Mouse (Mus musculus) kidney, postnatal 0 days (tissue): ENCODE measurements around the gene Fam117a. TPM values are rescaled to one million over a fixed set of nuclear protein-coding genes. Genes with fewer than 3 reads are reported as not detected.

Source experiments
- ATAC-seq: fragments of 200-750 bp; cut with Nextera tagmentation; replicated peaks from 2 replicates; pipeline ENCODE4 v1.8.0; 2017; ENCODE audit warnings: low read depth, moderate number of reproducible peaks, moderate TSS enrichment, moderate library complexity; ENCODE audit not compliant: low FRiP score
- DNase-seq: peaks from one replicate; pipeline ENCODE4 v3.0.0-alpha.2; 2016; ENCODE audit warnings: low spot score
- H3K27ac ChIP-seq: fragments of 300-500 bp; sonication (generic); 2 replicates; pipeline ENCODE4 v1.5.1; 2014; ENCODE audit warnings: mild to moderate bottlenecking
- H3K27me3 ChIP-seq: fragments of 300-500 bp; sonication (generic); 2 replicates; pipeline ENCODE4 v1.6.1; 2014; ENCODE audit warnings: low read length, mixed read lengths; ENCODE audit not compliant: insufficient read depth
- H3K36me3 ChIP-seq: fragments of 300-500 bp; sonication (generic); 2 replicates; pipeline ENCODE4 v1.6.1; 2014; ENCODE audit warnings: low read length, mixed read lengths; ENCODE audit not compliant: insufficient read depth
- H3K4me1 ChIP-seq: fragments of 300-500 bp; sonication (generic); replicated peaks from 2 replicates; pipeline ENCODE4 v1.6.1; 2014; ENCODE audit warnings: antibody characterized with exemption, low read length, mixed read lengths; ENCODE audit not compliant: insufficient read depth
- H3K4me2 ChIP-seq: fragments of 300-500 bp; sonication (generic); 2 replicates; pipeline ENCODE4 v1.6.1; 2014; ENCODE audit warnings: mild to moderate bottlenecking, low read length, moderate library complexity, mixed read lengths
- H3K4me3 ChIP-seq: fragments of 300-500 bp; sonication (generic); replicated peaks from 2 replicates; pipeline ENCODE4 v1.5.1; 2014; ENCODE audit warnings: low read depth, low read length
- H3K9ac ChIP-seq: fragments of 300-500 bp; sonication (generic); 2 replicates; pipeline ENCODE4 v1.6.1; 2014; ENCODE audit warnings: low read depth, low read length
- H3K9me3 ChIP-seq: fragments of 300-500 bp; sonication (generic); replicated peaks from 2 replicates; pipeline ENCODE4 v1.6.1; 2016; ENCODE audit warnings: low read length, inconsistent platforms, mixed read lengths
- CTCF ChIP-seq: IDR thresholded peaks from 2 replicates; pipeline ENCODE4 v1.5.1; 2016; ENCODE audit warnings: antibody characterized with exemption, low read depth, mild to moderate bottlenecking, moderate library complexity
- WGBS: fragments of 180-500 bp; shearing (Covaris S2); extraction: QIAGEN DNeasy Blood & Tissue Kit; methylation state at CpG from one replicate; pipeline ENCODE4 v1.1.7; 2014; 5-methylcytosine and 5-hydroxymethylcytosine counted together
- polyA plus RNA-seq: library from polyadenylated mRNA; unstranded; fragments of >200 nt; fragmentation: Nextera tagmentation; extraction: Ambion mirVana; gene quantifications from 2 replicates; pipeline ENCODE4 v1.2.1, GENCODE M21; 2015

The Fam117a gene
- polyA plus RNA-seq, 1 experiment from 2014 or later = 10.0 TPM

- 76% methylated on average over 6 of the region's 6 CpGs for WGBS
- Histone ChIP-seq H3K4me2 (no peak overlapping the region), H3K4me3 (no peak overlapping the region), H3K27me3 (no peaks in the 10 kb centered on the region), H3K9me3 (no peaks in the 10 kb centered on the region), H3K9ac (no peak overlapping the region), H3K4me1 (0 out of 2 replicates have a peak, but pooled peaks cover 14% of the 10 kb centered on the region), H3K27ac (no peak overlapping the region), H3K36me3 (no peaks in the 10 kb centered on the region)
- TF ChIP-seq CTCF = 0 out of 2 replicates have a peak, but pooled peaks have one; percentile 25
- DNase-seq = peak; percentile 44
- no peak for ATAC-seq
Observed at GRCm38 (mm10) chr11:95366280-95366897, 29.6 kb downstream of the Fam117a start.

GRCm38 (mm10) chr11:95367011-95367735, 30.4 kb downstream of the Fam117a start:
- no peak for TF ChIP-seq CTCF
- Histone ChIP-seq H3K9ac (no peak overlapping the region), H3K27ac (no peak overlapping the region), H3K4me3 (no peak overlapping the region), H3K27me3 (no peaks in the 10 kb centered on the region), H3K4me1 (0 out of 2 replicates have a peak, but pooled peaks cover 14% of the 10 kb centered on the region), H3K4me2 (no peak overlapping the region), H3K9me3 (no peaks in the 10 kb centered on the region), H3K36me3 (no peaks in the 10 kb centered on the region)
- DNase-seq = no peak
- 80% methylated on average over 8 of the region's 8 CpGs for WGBS
- ATAC-seq = no peak

GRCm38 (mm10) chr11:95368231-95368823, 31.5 kb downstream of the Fam117a start:
- H3K4me3 ChIP-seq = no peak overlapping the region
- H3K4me2 ChIP-seq = no peak overlapping the region
- H3K9me3 ChIP-seq = no peaks in the 10 kb centered on the region
- WGBS = 79% methylated on average over 8 of the region's 8 CpGs
- no peak for TF ChIP-seq CTCF
- H3K27ac ChIP-seq = no peak overlapping the region
- no peak overlapping the region for H3K9ac ChIP-seq
- H3K36me3 ChIP-seq = no peaks in the 10 kb centered on the region
- ATAC-seq = peak; percentile 67
- no peaks in the 10 kb centered on the region for H3K27me3 ChIP-seq
- H3K4me1 ChIP-seq = 0 out of 2 replicates have a peak, but pooled peaks cover 14% of the 10 kb centered on the region
- no peak for DNase-seq

GRCm38 (mm10) chr11:95368871-95369270, 32.1 kb downstream of the Fam117a start:
- no peak for TF ChIP-seq CTCF
- no peak overlapping the region for H3K27ac ChIP-seq
- H3K9ac ChIP-seq = no peak overlapping the region
- DNase-seq (no peak), ATAC-seq (peak; percentile 47)
- no peak overlapping the region for H3K4me3 ChIP-seq
- 0 out of 2 replicates have a peak, but pooled peaks cover 14% of the 10 kb centered on the region for H3K4me1 ChIP-seq
- no peaks in the 10 kb centered on the region for H3K27me3 ChIP-seq
- H3K9me3 ChIP-seq = no peaks in the 10 kb centered on the region
- no peaks in the 10 kb centered on the region for H3K36me3 ChIP-seq
- WGBS = 92% methylated on average over 4 of the region's 4 CpGs
- no peak overlapping the region for H3K4me2 ChIP-seq

GRCm38 (mm10) chr11:95369964-95370890, 33.4 kb downstream of the Fam117a start:
- Histone ChIP-seq H3K4me3 (no peak overlapping the region), H3K9ac (no peak overlapping the region), H3K9me3 (no peaks in the 10 kb centered on the region), H3K4me1 (0 out of 2 replicates have a peak, but pooled peaks cover 14% of the 10 kb centered on the region), H3K27ac (peak overlapping the region; percentile 61), H3K4me2 (no peak overlapping the region), H3K36me3 (0 out of 2 replicates have a peak, but pooled peaks cover 9% of the 10 kb centered on the region), H3K27me3 (no peaks in the 10 kb centered on the region)
- TF ChIP-seq CTCF = no peak
- whole genome bisulfite sequencing = 55% methylated on average over 15 of the region's 15 CpGs
- DNase-seq (peak; percentile 87), ATAC-seq (no peak)
